Mouse (Mus musculus) CH12.LX (cell line): ENCODE measurements around the gene Znhit3. TPM values are rescaled to one million over a fixed set of nuclear protein-coding genes. Genes with fewer than 3 reads are reported as not detected.
"Not testable (repeated sequence)": the region's sequence is repeated elsewhere in the genome, so short reads cannot be mapped to it uniquely, and the experiment has no call there.

Source experiments
- DNase-seq: peaks from one replicate; pipeline ENCODE4 v3.0.0-alpha.2; 2013; ENCODE audit errors: extremely low read depth
- H3K27ac ChIP-seq: 2 replicates; pipeline ENCODE4 v1.5.1; 2012; ENCODE audit warnings: low read depth, mild to moderate bottlenecking, control low read depth, moderate library complexity; ENCODE audit not compliant: insufficient read depth
- H3K27me3 ChIP-seq: replicated peaks from 2 replicates; pipeline ENCODE3; 2012; ENCODE audit warnings: inconsistent platforms
- H3K36me3 ChIP-seq, 2 experiments: replicated peaks in 1 of 2; 2 replicates each; pipeline versions ENCODE3 to v1.6.1; 2012; ENCODE audit warnings: inconsistent platforms in 1 of 2, low read length in 1 of 2, mild to moderate bottlenecking in 1 of 2, mixed read lengths in 1 of 2, moderate library complexity in 1 of 2; ENCODE audit not compliant: control insufficient read depth in 1 of 2, insufficient read depth in 1 of 2
- H3K4me1 ChIP-seq, 2 experiments: 2 replicates each; pipeline ENCODE4 v1.6.1; 2012; ENCODE audit warnings: inconsistent platforms in 1 of 2, moderate library complexity in 1 of 2; ENCODE audit not compliant: insufficient read depth in 2 of 2, control insufficient read depth in 1 of 2
- H3K4me2 ChIP-seq: 2 replicates; pipeline ENCODE4 v1.6.1; 2012; ENCODE audit warnings: low read depth, mild to moderate bottlenecking, control low read depth; ENCODE audit not compliant: poor library complexity, insufficient read depth, severe bottlenecking
- H3K4me3 ChIP-seq, 3 experiments: fragments of 150-350 bp in 1 of 3; sonication (generic) in 1 of 3; replicated peaks in 1 of 3; 2 replicates each; pipeline versions ENCODE3 to v1.5.1; 2011 to 2012; ENCODE audit warnings: low read depth in 2 of 3, low read length in 2 of 3, mild to moderate bottlenecking in 2 of 3, moderate library complexity in 2 of 3, control low read depth in 1 of 3, improper control_type of control experiment in 1 of 3, inconsistent platforms in 1 of 3, mixed read lengths in 1 of 3; ENCODE audit not compliant: poor library complexity in 1 of 3
- H3K79me2 ChIP-seq: replicated peaks from 2 replicates; pipeline ENCODE4 v1.6.1; 2012; ENCODE audit warnings: mild to moderate bottlenecking, moderate library complexity; ENCODE audit not compliant: control insufficient read depth, poor library complexity, insufficient read depth, severe bottlenecking; ENCODE audit errors: extremely low read depth
- H3K9ac ChIP-seq: 2 replicates; pipeline ENCODE4 v1.6.1; 2012; ENCODE audit warnings: low read depth, mild to moderate bottlenecking, control low read depth, moderate library complexity; ENCODE audit not compliant: insufficient read depth
- H3K9me3 ChIP-seq: replicated peaks from 2 replicates; pipeline ENCODE3; 2012; ENCODE audit warnings: low read length, inconsistent platforms, mixed read lengths
- CHD1 ChIP-seq: IDR thresholded peaks from 2 replicates; pipeline ENCODE4 v1.6.1; 2012; ENCODE audit warnings: low read depth, low read length, improper control_type of control experiment, inconsistent platforms
- CHD2 ChIP-seq: IDR thresholded peaks from 2 replicates; pipeline ENCODE4 v1.6.1; 2011; ENCODE audit warnings: low read length, improper control_type of control experiment
- ELF1 ChIP-seq: IDR thresholded peaks from 2 replicates; pipeline ENCODE4 v1.6.1; 2014; ENCODE audit warnings: low read depth, mild to moderate bottlenecking, inconsistent platforms, low read length, improper control_type of control experiment
- EP300 ChIP-seq: IDR thresholded peaks from 2 replicates; pipeline ENCODE4 v1.6.1; 2011; ENCODE audit warnings: low read length, improper control_type of control experiment
- ETS1 ChIP-seq: conservative IDR thresholded peaks from 2 replicates; pipeline ENCODE4 v1.6.1; 2012; ENCODE audit warnings: low read depth, mild to moderate bottlenecking, inconsistent platforms, low read length, improper control_type of control experiment, moderate library complexity
- HCFC1 ChIP-seq: IDR thresholded peaks from 2 replicates; pipeline ENCODE4 v1.6.1; 2012; ENCODE audit warnings: low read depth, mild to moderate bottlenecking, inconsistent platforms, low read length, improper control_type of control experiment
- MEF2A ChIP-seq: IDR thresholded peaks from 2 replicates; pipeline ENCODE4 v1.6.1; 2014; ENCODE audit warnings: low read depth, mild to moderate bottlenecking, inconsistent platforms, low read length, improper control_type of control experiment, borderline replicate concordance
- MXI1 ChIP-seq: IDR thresholded peaks from 2 replicates; pipeline ENCODE4 v1.6.1; 2011; ENCODE audit warnings: mild to moderate bottlenecking, low read depth, low read length, improper control_type of control experiment
- MYC ChIP-seq: IDR thresholded peaks from 2 replicates; pipeline ENCODE4 v1.6.1; 2011; ENCODE audit warnings: low read depth, mild to moderate bottlenecking, improper control_type of control experiment, low read length
- NELFE ChIP-seq: IDR thresholded peaks from 2 replicates; pipeline ENCODE4 v1.6.1; 2011; ENCODE audit warnings: low read depth, low read length, improper control_type of control experiment
- NRF1 ChIP-seq: IDR thresholded peaks from 2 replicates; pipeline ENCODE4 v1.6.1; 2014; ENCODE audit warnings: low read depth, mild to moderate bottlenecking, inconsistent platforms, low read length, improper control_type of control experiment, moderate library complexity
- POLR2A ChIP-seq: IDR thresholded peaks from 2 replicates; pipeline ENCODE4 v1.6.1; 2011; ENCODE audit warnings: low read depth, mild to moderate bottlenecking, improper control_type of control experiment, low read length
- RCOR1 ChIP-seq: conservative IDR thresholded peaks from 2 replicates; pipeline ENCODE4 v1.6.1; 2012; ENCODE audit warnings: low read depth, mild to moderate bottlenecking, inconsistent platforms, low read length, improper control_type of control experiment
- TCF12 ChIP-seq: IDR thresholded peaks from 2 replicates; pipeline ENCODE4 v1.6.1; 2014; ENCODE audit warnings: low read depth, mild to moderate bottlenecking, inconsistent platforms, low read length, improper control_type of control experiment
- ZC3H11A ChIP-seq: IDR thresholded peaks from 2 replicates; pipeline ENCODE4 v1.6.1; 2012; ENCODE audit warnings: low read depth, mild to moderate bottlenecking, inconsistent platforms, low read length, improper control_type of control experiment
- ZNF384 ChIP-seq: IDR thresholded peaks from 2 replicates; pipeline ENCODE4 v1.6.1; 2012; ENCODE audit warnings: low read depth, low read length, improper control_type of control experiment, inconsistent platforms
- dilution Hi-C: fragments of 300-500 bp; cut with MboI; formaldehyde crosslinking; loops from 2 replicates; pipeline ENCODE4 v1.14.3; 2020; ENCODE audit warnings: low sequenced_read_pairs; ENCODE audit not compliant: extremely low pct_unique_long_range_greater_than_20kb, extremely low pct_ligation_motif_present
- in situ Hi-C: fragments of 300-500 bp; cut with MboI; formaldehyde crosslinking; loops from 3 replicates; pipeline ENCODE4 v1.14.3; 2019; ENCODE audit warnings: low sequenced_read_pairs, low pct_ligation_motif_present, low pct_unique_long_range_greater_than_20kb, mixed read lengths
- polyA plus RNA-seq: library from polyadenylated mRNA; unstranded; fragments of >175 nt; gene quantifications from 2 replicates; pipeline ENCODE4 v1.2.1, GENCODE M21; 2012; ENCODE audit warnings: low read depth; ENCODE audit not compliant: insufficient read length
- total RNA-seq, 2 experiments: library from RNA; depleted of rRNA; stranded (reverse); fragments of 300-350 nt in 1 of 2; fragments of >200 nt in 1 of 2; gene quantifications; 2 replicates each; pipeline ENCODE4 v1.2.3; 2012 to 2014

Gene Znhit3
- total and polyA plus RNA-seq, 3 experiments, result 59.3 to 130 (median 62.9) TPM

DNA sequence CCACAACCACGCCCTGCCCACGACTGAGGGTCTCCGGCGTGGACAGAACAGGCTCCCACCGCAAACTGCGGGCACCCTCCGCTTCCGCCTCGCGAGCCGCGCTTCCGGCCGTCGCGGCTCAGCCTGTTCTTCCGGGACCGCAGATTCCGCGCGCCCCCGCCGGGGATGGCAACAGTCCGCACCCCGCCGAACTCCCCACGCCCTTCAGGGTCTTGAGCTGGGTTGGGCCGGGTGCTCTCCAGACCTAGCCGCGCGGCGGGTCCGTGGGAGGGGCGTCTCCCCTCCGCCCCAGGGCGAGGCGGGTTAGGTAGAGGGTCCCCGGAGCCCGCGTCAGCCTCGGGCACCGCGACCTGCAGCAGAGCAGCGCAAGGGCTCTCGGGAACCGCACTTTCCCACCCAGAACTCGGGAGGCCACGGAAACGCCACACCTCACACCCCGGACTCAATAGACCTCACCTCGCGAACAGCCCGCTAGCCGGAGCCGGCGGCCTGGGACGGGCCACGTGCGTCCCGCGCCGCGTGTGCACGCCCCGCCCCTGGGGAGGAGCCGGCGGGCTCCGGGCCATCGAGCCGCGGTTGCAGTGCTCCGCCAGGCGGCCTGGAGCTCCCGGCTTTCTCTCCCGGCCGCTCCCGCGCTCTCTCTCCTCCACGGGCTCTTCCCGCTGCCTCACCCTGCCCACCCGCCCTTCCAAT lies 36.2 kb downstream of the Znhit3 start, which contains the start of the genes Myo19 and Pigw (continued):
- no peak for TF ChIP-seq ZC3H11A
- 0 out of 2 replicates have a peak, but pooled peaks have one; percentile 64 for TF ChIP-seq RCOR1
- 0 out of 2 replicates have a peak, but pooled peaks have one; percentile 39 for TF ChIP-seq CHD1
- peak; percentile 96 for TF ChIP-seq ELF1
- peak; percentile 81; the same call in 1 of the 2 replicates for TF ChIP-seq TCF12
- peak; percentile 100 for TF ChIP-seq MXI1
- TF ChIP-seq POLR2A, result peak; percentile 96
- no peak; the same call in 1 of the 2 replicates for TF ChIP-seq ETS1
- TF ChIP-seq NELFE, result peak; percentile 84
- peak; percentile 82 for TF ChIP-seq HCFC1
- TF ChIP-seq ZNF384, result no peak
- TF ChIP-seq CHD2, result peak; percentile 44
- TF ChIP-seq MEF2A, result peak; percentile 59
- no peak for TF ChIP-seq EP300

DNA sequence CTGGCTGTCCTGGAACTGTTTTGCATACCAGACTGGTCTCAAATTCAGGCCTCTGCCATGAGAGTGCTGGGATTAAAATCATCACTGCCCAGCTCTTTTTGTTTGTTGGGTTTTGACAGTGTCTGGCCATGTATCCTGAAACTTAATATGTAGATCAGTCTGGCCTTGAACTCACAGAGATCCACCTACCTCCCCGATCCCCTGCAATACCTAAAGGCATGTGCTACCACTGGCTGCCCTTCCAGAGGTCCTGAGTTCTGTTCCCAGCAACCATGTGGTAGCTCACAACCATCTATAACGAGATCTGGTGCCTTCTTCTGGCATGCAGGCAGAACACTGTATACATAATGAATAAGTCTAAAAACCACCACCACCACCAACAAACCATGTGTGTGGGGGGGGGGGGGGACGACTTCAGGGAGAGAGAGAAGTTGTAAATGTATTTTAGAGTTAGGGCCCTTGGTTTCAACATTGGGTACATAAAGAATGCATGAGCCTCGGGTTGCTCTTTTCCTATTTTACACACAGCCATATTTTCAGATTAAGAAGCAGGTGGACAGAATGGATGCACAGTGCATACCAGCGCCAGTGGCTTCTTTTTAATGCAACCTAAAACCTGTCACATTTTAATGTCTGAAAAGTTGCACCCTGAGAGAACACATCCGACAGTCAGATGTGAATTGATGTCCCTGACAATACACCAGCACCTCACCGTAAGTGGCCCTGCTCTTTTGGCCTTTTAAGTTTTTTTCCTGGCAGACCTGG lies 37.0 kb downstream of the Znhit3 start:
- peaks cover 19 to 55% of the 10 kb centered on the region in 2 experiments for H3K36me3 ChIP-seq
- peak overlapping the region; percentile 83 to 97 (median 88) for H3K4me3 ChIP-seq
- no peaks in the 10 kb centered on the region for H3K27me3 ChIP-seq
- peaks cover 24% of the 10 kb centered on the region for H3K79me2 ChIP-seq
- in situ Hi-C loops, result loop anchor here (5.0 kb wide), 1 partner anchor 38 kb away; the partner anchor contains the start of gene Znhit3
- H3K4me2 ChIP-seq, result peak overlapping the region; percentile 68
- H3K27ac ChIP-seq, result peak overlapping the region; percentile 66
- dilution Hi-C loops, result no loop called here
- H3K9me3 ChIP-seq, result no peaks in the 10 kb centered on the region
- H3K9ac ChIP-seq, result peak overlapping the region; percentile 96
- DNase-seq, result peak; percentile 29
- no peak for TF ChIP-seq NRF1
- peak; percentile 60 for TF ChIP-seq MYC
- TF ChIP-seq, all 38 proteins: peak for 1
- H3K4me1 ChIP-seq, result peaks cover 5 to 42% of the 10 kb centered on the region in 2 experiments; a peak in 3 of 4 replicates

DNA sequence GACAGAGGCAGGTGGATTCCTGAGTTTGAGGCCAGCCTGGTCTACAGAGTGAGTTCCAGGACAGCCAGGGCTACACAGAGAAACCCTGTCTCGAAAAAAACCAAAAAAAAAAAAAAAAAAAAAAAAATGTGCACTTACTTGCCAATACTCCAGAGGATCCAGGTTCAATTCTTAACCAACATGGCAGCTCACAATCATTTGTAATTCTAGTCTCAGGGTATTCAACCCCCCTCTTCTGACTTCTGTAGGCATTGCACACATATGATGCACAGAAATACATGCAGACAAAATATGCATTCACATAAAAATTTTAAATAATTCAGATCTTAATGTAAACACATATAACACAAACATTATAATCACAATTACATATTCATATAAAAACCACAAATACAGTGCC lies 40.1 kb downstream of the Znhit3 start:
- H3K4me2 ChIP-seq, dilution Hi-C loops, H3K9ac ChIP-seq, H3K27me3 ChIP-seq, H3K4me3 ChIP-seq, H3K9me3 ChIP-seq, H3K27ac ChIP-seq, DNase-seq: not testable (repeated sequence)
- Histone ChIP-seq H3K79me2 (peaks cover 21% of the 10 kb centered on the region), H3K4me1 (peaks cover 0 to 44% of the 10 kb centered on the region in 2 experiments; a peak in 2 of 4 replicates), H3K36me3 (peaks cover 11 to 41% of the 10 kb centered on the region in 2 experiments)
- in situ Hi-C loops, result loop anchor here (5.0 kb wide), 1 partner anchor 41 kb away; the partner anchor contains the start of gene Znhit3
